Mouse (Mus musculus) layer of hippocampus, postnatal 25 days (tissue): ENCODE data around the gene Polr2l. TPM values are rescaled to one million over a fixed set of nuclear protein-coding genes. Genes with fewer than 3 reads are reported as not detected.

ENCODE experiments used
- DNase-seq, 2 experiments: peaks; one replicate each; pipeline ENCODE4 v3.0.0; 2022; ENCODE audit warnings: mixed read lengths in 2 of 2, low spot score in 1 of 2; ENCODE audit errors: extremely low spot score in 1 of 2
- total RNA-seq, 2 experiments: library from RNA; stranded (reverse); gene quantifications; 2 replicates each; pipeline ENCODE4 v1.2.3; 2021

Polr2l gene
- 10 to 100 TPM; 40.9 to 47.2 TPM for total RNA-seq

DNA sequence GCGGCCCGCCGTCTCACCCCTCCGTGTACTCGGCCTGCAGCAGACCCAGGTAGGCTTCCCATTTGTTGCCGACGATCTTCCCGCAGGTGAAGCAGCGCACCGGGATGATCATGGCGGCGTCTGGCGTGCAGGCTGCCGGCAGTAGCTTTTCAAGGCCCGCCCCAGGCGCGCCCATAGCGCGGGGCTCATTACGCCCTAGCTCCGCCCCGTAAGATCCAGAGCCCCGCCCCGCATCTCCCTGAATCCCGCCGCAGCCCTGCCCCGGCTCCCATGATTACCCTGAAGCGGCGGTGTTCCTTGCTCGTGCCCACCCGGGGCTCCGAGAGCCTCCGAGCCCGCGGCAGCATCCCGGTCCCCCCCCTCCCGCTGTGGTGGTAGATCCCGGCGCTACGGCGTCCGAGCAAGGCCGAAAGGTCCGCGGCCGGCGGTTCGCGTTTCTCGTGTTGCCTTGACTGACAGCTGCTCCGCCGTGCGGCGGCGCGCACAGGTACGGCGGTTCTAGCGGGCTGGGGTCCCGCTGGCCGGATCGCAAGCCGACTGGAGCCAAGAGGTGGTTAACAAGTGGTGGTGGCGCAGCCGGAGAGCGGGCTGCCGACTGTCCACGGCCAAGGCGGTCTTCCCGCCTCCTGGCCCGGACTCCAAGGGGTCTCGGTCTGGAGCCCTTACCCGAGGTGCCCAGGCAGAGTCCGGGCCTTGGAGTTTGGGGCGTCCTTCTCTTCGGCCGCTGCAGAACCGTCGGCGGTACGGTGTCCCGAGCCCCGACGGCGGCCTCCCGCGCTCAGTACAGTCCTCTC, at the start of gene Polr2l, which contains the start of gene Tspan4:
TSS of gene Polr2l (minus strand) at position 122 of the 794 bp plus-strand sequence.
TSS of gene Tspan4 (plus strand) at position 230 of the 794 bp plus-strand sequence.
- DNase-seq, result peak; percentile 78 to 93

DNA sequence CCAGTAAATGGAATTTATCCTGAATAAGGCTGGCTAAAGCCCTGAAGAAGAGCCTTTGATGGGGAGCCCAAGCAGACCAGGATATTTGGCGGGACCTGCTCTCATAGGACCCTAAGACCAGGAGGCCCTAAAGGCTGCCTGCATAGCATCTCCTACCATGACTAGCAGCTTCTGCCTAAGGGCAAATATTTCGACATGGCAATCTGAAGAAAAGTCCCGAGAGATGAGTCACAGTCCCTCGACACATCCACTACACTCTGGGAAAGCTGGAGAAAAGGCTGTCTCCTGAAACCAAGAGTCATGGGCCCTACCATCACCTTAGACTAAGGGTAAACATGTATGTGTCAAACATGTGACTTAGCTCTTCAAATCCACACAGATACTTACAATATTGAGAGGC, 49.3 kb upstream of the Polr2l start:
- DNase-seq, result no peak

DNA sequence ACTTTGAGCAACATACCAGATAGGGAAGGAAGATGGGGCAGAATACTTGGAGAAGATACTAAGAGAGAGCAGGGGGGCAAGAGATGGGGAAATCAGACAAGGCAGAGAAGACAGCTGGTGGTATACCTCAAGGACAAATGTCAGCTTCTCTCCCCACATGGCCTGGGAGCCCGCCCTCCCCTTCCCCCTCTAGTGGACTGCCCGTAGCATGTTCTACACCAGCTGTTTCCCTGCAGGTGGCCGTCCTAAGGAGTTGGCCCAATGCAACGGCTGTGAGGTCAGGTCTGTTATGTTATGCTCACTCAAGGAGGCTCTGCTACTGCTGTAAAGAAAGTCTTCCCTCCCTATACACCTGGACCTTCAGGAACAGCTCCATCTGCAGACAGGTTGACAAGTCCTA, 48.1 kb upstream of the Polr2l start:
- DNase-seq, result no peak

DNA sequence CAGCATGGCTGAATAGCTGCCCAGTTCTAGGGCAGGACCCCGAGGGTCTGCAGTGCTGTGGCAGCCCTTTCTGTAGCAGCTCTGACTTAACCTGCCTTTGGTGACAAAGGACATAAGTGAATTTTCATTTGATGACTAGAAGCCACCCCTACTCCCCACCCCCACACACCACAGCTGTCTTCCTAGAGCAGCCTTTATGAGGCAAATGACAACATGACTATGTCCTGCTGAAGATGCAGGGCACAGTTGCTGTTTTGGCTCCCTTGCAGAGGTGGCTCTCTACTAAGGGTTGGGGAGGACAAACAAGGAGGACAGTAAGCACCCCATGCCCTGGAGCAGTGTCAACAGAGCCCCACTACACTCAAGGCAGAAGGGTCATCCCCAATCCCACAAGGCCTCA, 44.9 kb upstream of the Polr2l start:
- DNase-seq, result no peak

DNA sequence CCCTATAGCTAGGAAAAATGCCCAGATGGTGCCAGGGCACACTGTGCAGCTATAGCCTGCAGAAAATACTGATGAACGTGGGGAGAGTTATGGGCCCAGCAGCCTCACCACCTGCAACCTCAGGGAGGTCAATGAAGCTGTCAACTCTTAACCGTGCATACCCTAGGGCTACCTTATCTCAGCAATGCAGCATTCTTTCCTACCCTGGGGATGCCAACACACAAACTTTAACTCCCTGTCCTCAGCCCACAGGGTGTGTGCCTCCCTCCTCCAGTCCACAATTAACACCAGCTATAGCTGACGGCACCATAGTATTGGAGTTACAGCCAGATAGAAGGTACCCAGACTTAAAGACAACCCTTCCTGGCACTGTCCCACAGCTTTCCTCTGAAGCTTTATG, 44.0 kb upstream of the Polr2l start:
- no peak for DNase-seq

DNA sequence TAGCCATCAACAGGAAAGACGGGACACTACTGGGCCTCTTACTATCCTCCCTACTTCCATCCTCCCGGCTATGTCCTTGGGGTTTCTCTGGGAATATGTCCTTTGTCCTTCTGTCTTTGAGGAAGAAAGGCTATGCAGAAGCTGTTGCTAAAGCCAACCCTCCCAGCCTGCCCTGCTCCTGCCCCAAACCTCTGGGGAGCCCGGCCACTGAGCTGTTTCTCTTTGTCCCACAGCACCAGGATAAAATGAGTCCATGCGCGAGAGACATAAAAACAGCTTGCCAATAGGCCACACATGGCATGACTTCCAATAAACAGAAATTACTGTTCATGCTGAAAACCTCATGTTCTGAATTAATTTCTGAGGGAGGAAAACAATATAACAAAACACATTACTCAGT, 43.4 kb upstream of the Polr2l start:
- no peak for DNase-seq

DNA sequence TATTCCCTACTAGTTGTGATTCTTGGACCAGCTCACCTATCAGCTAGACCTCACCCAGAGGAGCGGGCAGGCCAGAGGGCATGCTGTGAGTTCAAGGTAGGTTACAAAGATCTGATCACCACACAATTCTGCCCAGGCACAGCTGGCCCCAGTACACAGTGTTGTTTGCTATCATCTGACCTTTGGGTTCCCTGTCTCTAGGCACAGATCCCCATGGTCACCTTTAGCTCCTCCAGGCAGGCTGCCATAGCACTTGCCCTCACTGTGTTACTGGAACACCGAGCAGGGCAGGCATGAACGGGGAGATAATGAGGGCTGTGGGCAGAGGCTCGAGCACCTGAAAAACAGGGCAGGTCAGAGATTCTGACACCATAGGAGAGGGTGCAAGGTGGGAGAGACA, 42.7 kb upstream of the Polr2l start:
- no peak for DNase-seq

DNA sequence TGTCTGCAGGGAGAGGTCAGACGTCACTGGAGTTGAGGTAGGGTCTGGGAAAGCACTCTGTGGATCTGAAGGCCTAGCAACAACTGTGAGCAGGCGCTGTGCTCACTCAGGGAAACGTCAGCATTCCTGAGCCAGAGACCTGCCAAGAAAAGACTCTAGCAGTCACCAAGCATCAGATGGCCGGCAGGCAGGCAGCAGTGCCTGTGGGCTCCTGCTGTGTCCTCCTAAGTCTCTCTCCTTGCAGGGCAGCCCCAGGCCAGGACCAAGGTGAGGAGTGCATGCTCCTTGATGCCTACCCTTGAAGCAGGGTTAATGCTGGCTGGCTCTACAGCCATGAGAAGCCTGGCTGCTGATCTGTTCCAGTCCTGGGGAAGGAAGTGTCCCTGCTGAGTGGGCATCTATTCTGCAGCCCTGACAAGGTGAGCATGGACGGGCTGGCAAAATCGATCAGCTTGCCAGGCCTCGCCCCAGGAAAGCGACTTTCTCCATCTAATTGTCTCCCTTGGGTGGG, 35.8 kb upstream of the Polr2l start:
- no peak for DNase-seq

DNA sequence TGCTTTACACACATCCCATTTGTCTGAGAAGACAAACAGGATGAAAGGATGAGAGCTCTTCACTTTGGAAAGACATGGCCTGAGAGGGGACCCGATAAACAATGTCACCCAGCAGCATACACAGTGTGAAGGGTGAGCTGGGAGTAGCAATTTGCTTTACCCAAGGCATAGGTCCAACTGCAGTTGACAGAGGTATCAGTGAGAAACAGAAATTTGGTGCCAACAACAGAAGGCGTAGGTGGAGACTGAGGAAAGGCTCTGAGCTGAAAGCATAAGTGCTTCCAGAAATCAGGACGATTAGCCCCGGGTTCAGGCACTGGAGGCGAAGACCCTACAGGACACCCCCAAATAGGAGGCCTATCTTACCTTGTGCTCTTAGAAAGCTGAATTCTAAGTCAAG, 35.3 kb upstream of the Polr2l start:
- no peak for DNase-seq

DNA sequence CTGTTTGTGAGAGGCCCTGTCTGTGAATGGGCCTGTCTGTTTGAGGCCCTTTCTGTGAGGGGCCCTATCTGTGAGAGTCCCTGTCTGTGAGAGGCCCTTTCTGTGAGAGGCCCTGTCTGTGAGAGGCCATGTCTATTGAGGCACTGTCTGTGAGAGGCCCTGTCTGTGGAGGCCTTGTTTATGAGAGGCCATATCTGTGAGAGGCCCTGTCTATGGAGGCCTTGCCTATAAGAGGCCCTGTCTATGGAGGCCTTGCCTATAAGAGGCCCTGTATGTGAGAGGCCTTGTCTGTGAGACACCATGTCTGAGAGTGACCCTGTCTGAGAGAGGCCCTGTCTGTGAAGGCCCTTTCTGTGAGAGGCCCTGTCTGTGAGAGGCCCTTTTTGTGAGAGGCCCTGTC, 33.2 kb upstream of the Polr2l start:
- no peak for DNase-seq

DNA sequence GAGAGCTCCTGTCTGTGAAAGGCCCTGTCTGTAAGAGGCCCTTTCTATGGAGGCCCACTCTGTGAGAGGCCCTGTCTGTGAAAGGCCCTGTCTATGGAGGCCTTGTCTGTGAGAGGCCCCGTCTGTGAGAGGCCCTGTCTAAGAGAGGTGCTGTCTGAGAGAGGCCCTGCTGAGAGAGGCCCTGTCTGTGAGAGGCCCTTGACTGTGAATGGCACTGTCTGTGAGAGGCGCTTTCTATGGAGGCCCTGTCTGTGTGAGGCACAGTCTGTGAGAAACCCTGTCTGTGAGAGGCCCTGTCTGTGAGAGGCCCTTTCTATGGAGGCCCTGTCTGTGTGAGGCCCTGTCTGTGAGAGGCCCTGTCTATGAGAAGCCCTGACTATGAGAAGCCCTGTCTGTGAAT, 31.3 kb upstream of the Polr2l start:
- DNase-seq, result no peak

DNA sequence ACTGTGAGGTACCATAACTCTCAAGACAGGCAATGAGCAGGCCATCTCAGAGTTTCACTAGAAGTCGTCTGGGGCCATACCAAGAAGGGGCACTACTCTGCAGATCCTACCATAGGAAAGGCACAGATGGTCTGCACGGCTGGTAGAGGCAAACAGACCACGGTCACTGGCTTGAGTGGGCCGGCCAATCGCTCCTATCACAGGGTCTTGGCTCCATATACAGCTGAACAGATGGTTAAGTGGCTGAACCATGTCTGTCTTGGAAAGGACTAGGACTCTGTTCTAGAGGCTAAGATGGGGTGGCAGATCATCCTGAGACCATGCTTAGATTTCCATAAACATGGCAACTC, 27.6 kb upstream of the Polr2l start:
- no peak for DNase-seq

DNA sequence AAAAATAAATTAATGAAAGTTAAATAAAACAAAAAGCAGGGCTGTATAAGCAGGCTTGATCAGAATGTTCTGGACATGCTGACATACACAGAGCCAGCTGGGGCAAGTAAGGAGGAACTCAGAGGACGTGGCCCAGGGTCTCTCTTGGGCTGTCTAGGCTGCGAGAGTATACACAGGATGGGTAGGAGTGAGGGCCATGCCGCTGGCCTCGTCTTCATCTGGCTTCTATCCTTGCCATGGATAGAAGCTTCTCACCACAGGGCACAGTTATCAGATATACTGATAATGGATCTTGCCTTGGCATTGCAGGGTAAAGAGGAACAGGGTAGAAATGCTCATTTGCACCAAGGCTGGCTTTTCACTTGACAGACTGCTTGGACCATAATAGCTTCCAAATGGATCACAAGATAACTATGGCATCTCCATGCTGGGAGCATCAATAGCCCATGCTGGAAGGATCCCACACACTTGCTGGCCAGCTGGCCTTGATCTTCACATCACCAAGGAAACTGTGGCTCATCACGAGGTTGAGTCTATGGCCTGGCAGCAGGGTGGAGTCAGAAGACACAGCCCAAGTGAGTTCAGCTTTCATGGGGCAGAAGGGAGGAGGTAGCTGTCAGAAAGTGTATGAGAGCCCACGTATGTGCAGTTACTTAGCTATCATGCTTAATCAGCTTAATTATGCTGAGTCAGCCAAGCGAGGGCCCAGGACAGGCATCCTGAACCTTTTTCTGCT, 27.1 kb upstream of the Polr2l start:
- no peak for DNase-seq

DNA sequence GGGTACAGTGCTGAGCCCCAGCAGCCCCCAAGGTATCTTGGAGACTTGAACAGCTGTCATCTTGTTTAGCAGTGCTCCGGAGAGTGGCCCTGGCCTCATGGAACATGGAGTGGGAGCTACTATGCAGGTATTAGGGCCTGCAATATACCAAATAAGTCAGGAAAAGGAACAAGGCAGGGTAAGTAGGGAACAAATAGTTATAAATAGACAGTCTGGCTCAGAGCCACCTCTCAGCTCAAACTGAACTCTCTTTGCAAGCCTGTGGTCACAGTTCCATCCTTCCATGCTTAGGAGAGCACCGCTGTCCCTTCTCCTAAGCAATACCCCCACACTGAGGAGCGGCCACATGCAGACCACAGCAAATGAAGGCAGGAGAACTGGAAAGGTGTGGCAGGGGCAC, 22.7 kb upstream of the Polr2l start:
- no peak for DNase-seq

DNA sequence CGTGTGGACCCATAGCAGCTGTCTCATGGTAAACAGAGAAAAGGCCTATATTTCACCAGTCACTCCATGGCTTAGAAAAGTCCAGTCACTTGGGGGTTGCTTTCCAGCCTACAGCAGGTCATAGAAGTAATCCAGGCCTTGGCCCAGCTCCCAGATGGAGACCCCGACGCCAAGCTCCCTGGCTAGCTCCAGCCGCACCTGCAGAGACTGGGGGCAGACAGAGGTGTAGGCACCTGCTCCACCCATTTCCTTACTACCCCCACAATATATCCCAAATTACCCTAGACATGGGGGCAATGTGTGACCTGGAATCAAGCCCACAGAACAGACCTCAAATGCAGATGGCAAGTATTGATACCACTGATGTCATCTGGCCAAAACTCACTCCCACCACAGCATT, 21.0 kb upstream of the Polr2l start:
- DNase-seq, result no peak

DNA sequence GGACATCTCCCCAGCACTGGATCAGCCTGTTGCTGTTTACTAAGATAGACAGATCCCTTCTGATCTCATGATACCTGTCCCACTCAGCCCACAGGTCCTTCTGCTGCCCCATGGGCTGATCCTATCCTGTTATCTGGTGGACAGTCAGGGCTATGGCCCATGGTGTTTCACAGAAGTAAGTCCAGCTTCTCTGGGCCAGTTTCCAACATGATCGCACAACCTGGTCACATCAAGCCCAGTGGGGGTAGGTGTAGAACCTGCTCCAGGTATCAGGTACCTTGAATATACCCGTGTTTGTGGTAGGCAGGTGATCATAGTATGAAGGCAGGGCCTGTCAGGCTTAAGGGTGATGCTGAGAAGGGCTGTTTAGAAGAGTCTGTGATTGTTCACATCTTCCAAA, 20.4 kb upstream of the Polr2l start:
- DNase-seq, result no peak

DNA sequence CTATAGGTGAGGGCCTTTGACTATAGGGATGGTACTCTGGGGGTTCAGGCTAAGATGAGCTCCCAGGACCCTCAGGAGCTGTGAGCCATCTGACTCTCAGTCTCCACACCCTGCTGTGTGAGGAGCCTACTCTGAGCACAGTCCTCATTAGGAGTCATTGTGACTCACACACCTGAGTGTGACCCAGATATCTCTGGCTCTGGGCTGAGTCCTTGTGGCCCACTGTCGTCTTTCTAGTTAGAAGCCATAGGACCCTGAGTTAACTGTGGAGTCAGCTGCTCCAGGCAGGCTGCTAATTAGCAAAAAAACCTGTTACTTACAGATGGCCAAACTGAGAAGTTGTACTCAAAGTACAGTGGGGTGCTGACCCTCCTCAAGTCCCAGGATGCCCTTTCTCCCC, 18.8 kb upstream of the Polr2l start:
- DNase-seq, result no peak

DNA sequence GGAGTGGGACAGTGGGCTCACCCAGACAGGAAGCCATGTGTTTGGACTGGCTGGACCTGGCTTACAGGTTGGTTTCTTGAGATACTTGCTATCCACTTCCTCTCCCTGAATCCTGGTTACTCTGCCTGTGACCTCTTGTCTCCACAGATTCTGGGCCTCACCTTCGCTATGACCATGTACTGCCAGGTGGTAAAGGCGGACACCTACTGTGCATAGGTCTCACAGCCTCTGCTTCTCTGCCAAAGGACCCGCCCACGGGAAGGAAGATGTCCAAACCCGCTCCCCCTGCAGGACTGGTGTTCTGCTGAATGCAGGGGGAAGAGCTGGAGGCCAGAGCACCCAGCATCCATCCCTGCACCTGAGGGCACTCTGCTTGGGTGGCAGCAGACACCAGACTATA, 17.8 kb upstream of the Polr2l start:
- DNase-seq, result no peak

DNA sequence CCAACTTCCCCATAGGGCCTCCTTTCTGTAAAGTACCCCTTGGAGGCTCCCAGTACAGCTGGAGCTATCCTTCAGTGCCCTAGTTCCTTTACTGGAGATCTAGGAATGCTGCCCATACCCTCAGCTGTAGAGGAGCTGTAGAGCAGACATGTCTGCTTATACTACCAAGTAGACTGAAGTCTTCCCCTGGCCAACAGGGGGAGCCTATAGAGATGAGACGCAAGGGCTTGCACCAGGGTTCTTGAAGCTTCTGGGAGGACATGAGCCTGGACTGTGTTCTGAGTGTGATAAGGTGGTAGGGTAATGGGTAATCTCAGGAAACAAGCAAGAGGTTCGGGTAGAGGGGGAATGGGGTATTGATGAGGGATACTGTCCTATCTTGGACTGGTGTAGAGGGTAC, 16.2 kb upstream of the Polr2l start:
- no peak for DNase-seq

DNA sequence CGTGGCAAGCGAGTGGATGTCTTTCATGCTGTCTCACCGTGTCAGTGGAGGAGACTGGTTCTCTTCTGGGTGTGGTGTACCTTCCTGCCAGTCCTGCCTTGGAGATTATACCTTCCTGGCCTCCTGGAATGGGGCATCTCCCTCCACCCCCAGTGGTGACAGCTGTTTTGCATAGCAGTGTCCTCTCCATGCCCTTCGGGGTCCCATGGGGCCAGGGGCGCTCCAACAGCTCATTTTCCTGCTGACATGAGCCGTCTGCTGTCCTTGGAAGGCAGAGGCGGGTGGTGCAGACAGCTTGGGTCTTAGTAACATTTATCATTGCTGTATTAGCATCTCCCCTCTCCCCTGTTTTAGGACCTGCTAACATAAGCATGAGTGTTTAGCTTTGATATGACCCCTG, 12.2 kb upstream of the Polr2l start:
- DNase-seq, result no peak

DNA sequence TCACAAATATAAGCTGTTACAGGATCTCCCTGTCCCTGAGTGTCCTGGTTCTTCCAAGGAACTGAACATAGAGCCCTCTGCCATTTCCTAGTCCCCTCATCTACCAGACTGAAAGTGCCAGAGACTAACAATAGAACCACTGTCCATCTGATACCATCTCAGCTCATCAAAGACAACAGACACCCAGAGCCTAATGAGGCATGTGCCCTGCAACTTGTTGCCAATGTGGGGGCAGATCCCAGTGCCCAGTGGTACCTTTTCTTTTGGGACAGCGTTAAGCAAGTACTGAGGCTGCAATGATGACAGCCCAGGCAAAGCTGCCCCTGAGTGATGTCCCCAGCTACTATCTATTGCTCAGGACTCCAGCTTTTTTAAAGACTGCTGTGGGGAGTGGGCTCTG, 11.3 kb upstream of the Polr2l start:
- no peak for DNase-seq

DNA sequence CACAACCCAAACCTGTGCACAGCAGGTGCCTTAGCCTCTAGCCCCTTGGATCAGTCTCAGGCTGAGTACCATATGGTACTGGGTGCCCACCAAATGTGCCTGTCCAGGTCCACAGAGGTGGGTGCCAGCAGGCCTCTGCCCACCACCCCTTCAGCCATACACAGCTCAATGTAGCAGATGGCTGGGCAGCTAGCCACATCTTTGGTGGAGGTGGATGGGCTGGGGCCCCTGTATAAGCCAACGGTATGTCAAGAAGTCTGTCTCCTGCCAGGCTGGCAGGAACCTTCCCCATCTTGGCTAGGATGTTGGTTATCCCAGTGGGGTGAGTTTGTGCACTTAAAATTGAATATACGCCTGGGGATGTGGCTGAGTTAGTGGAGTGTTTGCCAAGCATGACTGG, 10.7 kb upstream of the Polr2l start:
- DNase-seq, result no peak
